8 mouse cellular contexts compared by ENCODE assay signal in genomic region chr12:8207978-8208403, GRCm38 (mm10). TPM values are rescaled to one million over a fixed set of nuclear protein-coding genes. Genes with fewer than 3 reads are reported as not detected.
A peak's percentile ranks its signal among the peaks of the same experiment; 100 is the strongest.
DNase-seq lines count a peak whose midpoint lies in the region; ATAC-seq and TF ChIP-seq lines count a peak whose summit lies in the region.

Gene Ldah (plus strand): TSS chr12:8208107.

- peak; percentile 100 for ATAC-seq in forebrain, embryonic 16.5 days
- ATAC-seq in lung, embryonic 14.5 days (ENCODE audit: insufficient read depth): peak; percentile 99

- peak within 1 kb of the TSS; percentile 85 for H3K9ac ChIP-seq in forebrain, embryonic 16.5 days (replicated peaks; ENCODE audit: low read depth, low read length)
- H3K9ac ChIP-seq in lung, embryonic 14.5 days: peak within 1 kb of the TSS; percentile 78

- intact Hi-C loops in heart, postnatal 36 days (cut with DNase I): no loop called here

- H3K4me3 ChIP-seq in forebrain, embryonic 16.5 days (replicated peaks; ENCODE audit: low read length): peak within 1 kb of the TSS; percentile 80
- H3K4me3 ChIP-seq in layer of hippocampus, adult 2 months: peak within 1 kb of the TSS; percentile 94
- H3K4me3 ChIP-seq in lung, embryonic 14.5 days (ENCODE audit: low read depth, low read length): peak within 1 kb of the TSS; percentile 83
- H3K4me3 ChIP-seq in olfactory bulb, adult 2 months (ENCODE audit: insufficient read depth, low read depth, low read length): peak within 1 kb of the TSS; percentile 62
- peak within 1 kb of the TSS; percentile 97 for H3K4me3 ChIP-seq in thymus, adult 2 months (ENCODE audit: control insufficient read depth, insufficient read depth, low read length)

- peak; percentile 69 for TF ChIP-seq POLR2A in olfactory bulb, adult 2 months (IDR thresholded peaks at IDR 0.05; ENCODE audit: insufficient read depth, low read depth, low read length)
- peak; percentile 54; the same call in 1 of the 2 replicates for TF ChIP-seq POLR2A in thymus, adult 2 months (IDR thresholded peaks at IDR 0.05; ENCODE audit: control insufficient read depth, extremely low read depth, insufficient read depth, low read length, poor library complexity)

- 0 out of 2 replicates have a peak, but pooled peaks cover 2% of the 10 kb centered on the region for H3K36me3 ChIP-seq in forebrain, embryonic 16.5 days (ENCODE audit: control insufficient read depth, insufficient read depth)
- H3K36me3 ChIP-seq in lung, embryonic 14.5 days (ENCODE audit: insufficient read depth): no peaks in the 10 kb centered on the region
- H3K36me3 ChIP-seq in thymus, adult 2 months (ENCODE audit: control insufficient read depth, insufficient read depth, low read length): no peaks in the 10 kb centered on the region

- H3K4me1 ChIP-seq in forebrain, embryonic 16.5 days (replicated peaks; ENCODE audit: control insufficient read depth, insufficient read depth, low read length): peaks cover 3% of the 10 kb centered on the region
- peaks cover 3% of the 10 kb centered on the region for H3K4me1 ChIP-seq in lung, embryonic 14.5 days (ENCODE audit: insufficient read depth)
- H3K4me1 ChIP-seq in olfactory bulb, adult 2 months (ENCODE audit: control insufficient read depth, insufficient read depth, low read length): no peaks in the 10 kb centered on the region
- H3K4me1 ChIP-seq in thymus, adult 2 months (replicated peaks; ENCODE audit: control insufficient read depth, insufficient read depth, low read length): no peaks in the 10 kb centered on the region

- TF ChIP-seq CTCF in layer of hippocampus, adult 2 months (conservative IDR thresholded peaks at IDR 0.05): peak; percentile 81
- TF ChIP-seq CTCF in lung, embryonic 14.5 days (IDR thresholded peaks at IDR 0.05; ENCODE audit: low read depth): peak; percentile 54
- TF ChIP-seq CTCF in olfactory bulb, adult 2 months (IDR thresholded peaks at IDR 0.05; ENCODE audit: insufficient read depth, low read depth, low read length): peak; percentile 37; the same call in 1 of the 2 replicates
- peak; percentile 74; the same call in 1 of the 2 replicates for TF ChIP-seq CTCF in thymus, adult 2 months (IDR thresholded peaks at IDR 0.05; ENCODE audit: borderline replicate concordance, control insufficient read depth, extremely low read depth, insufficient read depth, low read length, poor library complexity)

- H3K27me3 ChIP-seq in forebrain, embryonic 16.5 days (replicated peaks; ENCODE audit: control insufficient read depth, insufficient read depth, low read length): no peaks in the 10 kb centered on the region
- H3K27me3 ChIP-seq in lung, embryonic 14.5 days (ENCODE audit: insufficient read depth, low read length): no peaks in the 10 kb centered on the region
- no peaks in the 10 kb centered on the region for H3K27me3 ChIP-seq in thymus, adult 2 months (ENCODE audit: control insufficient read depth, insufficient read depth, low read length)

- H3K9me3 ChIP-seq in forebrain, embryonic 16.5 days (ENCODE audit: control insufficient read depth, low read length): 0 out of 2 replicates have a peak, but pooled peaks cover 2% of the 10 kb centered on the region
- no peaks in the 10 kb centered on the region; the same call in 1 of the 2 replicates for H3K9me3 ChIP-seq in lung, embryonic 14.5 days (ENCODE audit: low read depth, low read length)

- peak within 1 kb of the TSS; percentile 50; the same call in 1 of the 2 replicates for H3K27ac ChIP-seq in forebrain, embryonic 16.5 days (ENCODE audit: low read length)
- H3K27ac ChIP-seq in layer of hippocampus, adult 2 months: peak within 1 kb of the TSS; percentile 90
- H3K27ac ChIP-seq in lung, embryonic 14.5 days (ENCODE audit: low read depth): no peak within 1 kb of the TSS
- peak within 1 kb of the TSS; percentile 8; the same call in 1 of the 2 replicates for H3K27ac ChIP-seq in olfactory bulb, adult 2 months (ENCODE audit: insufficient read depth, low read depth, low read length)
- H3K27ac ChIP-seq in thymus, adult 2 months (ENCODE audit: control insufficient read depth, insufficient read depth, low read length): no peak within 1 kb of the TSS

- H3K4me2 ChIP-seq in forebrain, embryonic 16.5 days (ENCODE audit: low read length): peak within 1 kb of the TSS; percentile 71
- H3K4me2 ChIP-seq in lung, embryonic 14.5 days: peak within 1 kb of the TSS; percentile 59

- DNase-seq in ES-CJ7 (ENCODE audit: low read depth, low spot score): peak; percentile 90
- DNase-seq in cerebellum, adult 11-12 months: peak; percentile 91
- peak; percentile 88 to 90 for DNase-seq in heart, postnatal 36 days
- DNase-seq in layer of hippocampus, adult 2 months (ENCODE audit: low spot score in 2 of 2): peak; percentile 89 to 93
- peak; percentile 94 for DNase-seq in lung, embryonic 14.5 days
- peak; percentile 95 for DNase-seq in thymus, adult 2 months

- under 1% methylated on average over 34 of the region's 34 CpGs for WGBS in forebrain, embryonic 16.5 days
- under 1% methylated on average over 34 of the region's 34 CpGs for WGBS in lung, embryonic 14.5 days
- WGBS in olfactory bulb, adult 2 months: under 1% methylated on average over 34 of the region's 34 CpGs
- WGBS in thymus, adult 2 months: under 1% methylated on average over 34 of the region's 34 CpGs

RNA-seq across cellular contexts. Expression of gene Ldah, which starts in this region (rescaled TPM):
- 89.2 and 96.9 TPM in 2 replicates for polyA plus RNA-seq in forebrain, embryonic 16.5 days (2015; fragmentation: Nextera tagmentation; extraction: Ambion mirVana)
- 10 to 100 TPM; 26.6 to 28.5 TPM for total RNA-seq in heart, postnatal 36 days (2021)
- total RNA-seq in layer of hippocampus, adult 2 months (2021): 10 to 100 TPM; 41.5 to 45.7 TPM
- polyA plus RNA-seq in lung, embryonic 14.5 days (2014; fragmentation: Nextera tagmentation; extraction: Ambion mirVana): 48.5 and 56.6 TPM in 2 replicates
- polyA plus RNA-seq in olfactory bulb, adult 2 months (2012; ENCODE audit: insufficient read depth, insufficient read length, low replicate concordance, missing spikeins): not detected in 2 replicates
- polyA plus RNA-seq in thymus, adult 2 months (2012; rRNA removed): 29.8 and 33.2 TPM in 2 replicates

Comparison
In these comparisons a context has a peak if more than half of its experiments do, and no peak if none do; other contexts are left out.
1. RNA of gene Ldah (polyA plus RNA-seq): 89.2 to 96.9 TPM in forebrain, embryonic 16.5 days, 48.5 to 56.6 TPM in lung, embryonic 14.5 days and 29.8 to 33.2 TPM in thymus, adult 2 months; not detected in olfactory bulb, adult 2 months; every median in the first group is over 10 times any median in the second.
2. H3K27ac ChIP-seq: peak in forebrain, embryonic 16.5 days (single experiment), layer of hippocampus, adult 2 months (single experiment) and olfactory bulb, adult 2 months (single experiment); none in lung, embryonic 14.5 days (single experiment) and thymus, adult 2 months (single experiment).
3. Peak in every context shown above with its lines, with median percentiles within 50 percentile points of each other: DNase-seq, H3K4me3 ChIP-seq and CTCF ChIP-seq.